Mouse (Mus musculus): ENCODE data around the gene Card14.

DNA sequence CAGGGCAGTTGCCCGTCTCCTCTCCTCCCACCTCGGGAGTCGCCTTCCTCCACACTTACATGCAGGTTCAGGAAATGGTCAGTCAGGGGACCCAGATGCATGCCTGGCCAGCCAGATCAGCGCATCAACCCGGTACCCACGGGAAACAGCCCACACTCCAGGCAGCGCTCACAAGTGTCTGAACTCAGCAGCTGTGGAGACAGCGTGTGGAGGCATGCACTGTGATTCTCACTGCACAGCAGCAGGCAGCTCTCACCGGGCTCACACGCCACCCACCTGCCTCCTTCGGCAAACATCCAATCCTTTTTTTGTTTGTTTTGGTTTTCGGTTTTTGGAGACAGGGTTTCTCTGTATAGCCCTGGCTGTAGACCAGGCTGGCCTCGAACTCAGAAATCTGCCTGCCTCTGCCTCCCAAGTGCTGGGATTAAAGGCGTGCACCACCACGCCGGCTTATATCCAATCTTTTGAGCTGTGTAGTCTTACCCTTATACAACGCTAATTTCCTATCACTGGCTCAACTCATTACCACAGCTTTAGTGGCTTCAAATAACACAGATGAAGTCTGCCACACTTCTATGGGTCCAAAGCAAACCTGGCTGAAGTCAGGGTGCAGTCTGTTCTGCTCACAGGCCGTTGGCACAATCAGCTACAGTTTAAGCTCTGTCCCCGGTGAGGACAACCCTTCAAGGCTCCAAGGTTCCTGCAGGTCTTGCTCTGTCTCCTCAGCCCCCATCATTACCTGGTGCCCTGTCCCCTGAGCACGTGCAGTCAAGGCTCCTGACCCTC lies 20.2 kb upstream of the Card14 start:
- TF ChIP-seq EP300 (IDR thresholded peaks at IDR 0.05; ENCODE audit: insufficient read depth, low read depth, low read length): no peak
- TF ChIP-seq CTCF (IDR thresholded peaks at IDR 0.05): no peak

All from heart, adult 2 months (tissue).